18 mouse cellular contexts compared by ENCODE assay signal in genomic region chr2:122440521-122440920, GRCm38 (mm10). TPM values are rescaled to one million over a fixed set of nuclear protein-coding genes. Genes with fewer than 3 reads are reported as not detected.
DNase-seq lines count a peak whose midpoint lies in the region; ATAC-seq and TF ChIP-seq lines count a peak whose summit lies in the region.
"Not testable (repeated sequence)": the region's sequence is repeated elsewhere in the genome, so short reads cannot be mapped to it uniquely, and the experiment has no call there.
"Had no signal": no experiment of that assay in that cellular context is flagged by ENCODE, and none has a peak within 500 bp of the region (broad histone marks: within the 10 kb centered on the region; RNA-seq: fewer than 3 reads in every experiment).

No protein-coding gene starts in this region.

- H3K4me3 ChIP-seq in intestine, postnatal 0 days (ENCODE audit: low read depth, low read length): not testable (repeated sequence)

- H3K36me3 ChIP-seq in intestine, postnatal 0 days (ENCODE audit: control insufficient read depth, insufficient read depth): not testable (repeated sequence)

- H3K4me2 ChIP-seq in intestine, postnatal 0 days (replicated peaks; ENCODE audit: low read depth): not testable (repeated sequence)

- H3K4me1 ChIP-seq in intestine, postnatal 0 days (replicated peaks; ENCODE audit: control insufficient read depth, insufficient read depth, low read length): not testable (repeated sequence)

- peak; percentile 69 for ATAC-seq in intestine, postnatal 0 days
- ATAC-seq in megakaryocyte progenitor cell, adult 5-6 weeks (replicated peaks; ENCODE audit: poor library complexity): peak; percentile 89

- not testable (repeated sequence) for H3K9ac ChIP-seq in intestine, postnatal 0 days (ENCODE audit: low read depth, low read length)

- not testable (repeated sequence) for H3K27ac ChIP-seq in intestine, postnatal 0 days (ENCODE audit: low read depth, low read length)

- H3K27me3 ChIP-seq in intestine, postnatal 0 days (replicated peaks; ENCODE audit: control insufficient read depth, insufficient read depth, low read length): not testable (repeated sequence)

- not testable (repeated sequence) for H3K9me3 ChIP-seq in intestine, postnatal 0 days (ENCODE audit: control insufficient read depth)

- TF ChIP-seq CTCF in intestine, postnatal 0 days (IDR thresholded peaks at IDR 0.05; ENCODE audit: low read depth): not testable (repeated sequence)

- 0% methylated on average over 1 of the region's 3 CpGs for WGBS in intestine, postnatal 0 days

- peak; percentile 74 for DNase-seq in T-cell, adult 2 months (ENCODE audit: low spot score)
- peak; percentile 95 for DNase-seq in heart, adult 11 months
- peak; percentile 15 for DNase-seq in heart, postnatal 4 days
- peak; percentile 75 to 81 for DNase-seq in spleen, postnatal 36 days (ENCODE audit: low spot score in 2 of 2)
- DNase-seq in thymus, postnatal 10 days (ENCODE audit: low spot score in 2 of 2): peak; percentile 50 to 51

RNA-seq across cellular contexts. Expression of gene Slc28a2, which starts 14.2 kb away (rescaled TPM):
- 10 to 100 TPM; 18.9 to 19.1 TPM for total RNA-seq in heart, postnatal 4 days (2021)
- polyA plus RNA-seq in intestine, postnatal 0 days (2015; fragmentation: Nextera tagmentation; extraction: Ambion mirVana): 67.7 and 75.5 TPM in 2 replicates
- total RNA-seq in megakaryocyte progenitor cell, adult 5-6 weeks (2015): 61.0 and 68.7 TPM in 2 replicates
- 72.2 and 78.8 TPM in 2 replicates for total RNA-seq in megakaryocyte progenitor cell, adult 5-6 weeks (2017)
- total RNA-seq: left cerebral cortex, postnatal 14 days had no signal
- polyA plus RNA-seq: embryonic facial prominence, embryonic 13.5 days; erythroblast, embryonic 14.5 days; forebrain, embryonic 12.5 days; limb, embryonic 12.5 days; midbrain, embryonic 10.5 days; midbrain, embryonic 16.5 days; neural tube, embryonic 15.5 days had no signal

RNA-seq across cellular contexts. Expression of gene Gm14085, which starts 44.2 kb away (rescaled TPM):
- under 1 TPM; 0.50 to 0.62 TPM for total RNA-seq in heart, postnatal 4 days (2021)
- 0.12 and 0.16 TPM in 2 replicates for polyA plus RNA-seq in intestine, postnatal 0 days (2015; fragmentation: Nextera tagmentation; extraction: Ambion mirVana)
- total RNA-seq in megakaryocyte progenitor cell, adult 5-6 weeks (2015): 5.7 and 7.1 TPM in 2 replicates
- 6.9 and 10.2 TPM in 2 replicates for total RNA-seq in megakaryocyte progenitor cell, adult 5-6 weeks (2017)
- total RNA-seq: left cerebral cortex, postnatal 14 days had no signal
- polyA plus RNA-seq: cerebellum, adult 2 months; embryonic facial prominence, embryonic 13.5 days; erythroblast, embryonic 14.5 days; forebrain, embryonic 12.5 days; heart, embryonic 13.5 days; limb, embryonic 12.5 days; liver, embryonic 11.5 days; midbrain, embryonic 10.5 days; neural tube, embryonic 15.5 days had no signal

Comparison
In these comparisons a context has a peak if more than half of its experiments do, and no peak if none do; other contexts are left out.
1. DNase-seq: peak in every context shown above with its lines; median percentile 95 in heart, adult 11 months; 78 in spleen, postnatal 36 days; 74 in T-cell, adult 2 months; 50 in thymus, postnatal 10 days; 15 in heart, postnatal 4 days.
2. RNA of gene Gm14085, which starts 44.2 kb away (total RNA-seq): 5.7 to 10.2 TPM in megakaryocyte progenitor cell, adult 5-6 weeks; 0.50 to 0.62 TPM in heart, postnatal 4 days; every median in the first group is over 4 times any median in the second.